Mouse (Mus musculus): ENCODE data around the gene Afmid. TPM values are rescaled to one million over a fixed set of nuclear protein-coding genes. Genes with fewer than 3 reads are reported as not detected.
A peak's percentile ranks its signal among the peaks of the same experiment; 100 is the strongest.

Gene Afmid
- polyA plus RNA-seq, 2 experiments: 7.5 to 7.6 TPM

DNA sequence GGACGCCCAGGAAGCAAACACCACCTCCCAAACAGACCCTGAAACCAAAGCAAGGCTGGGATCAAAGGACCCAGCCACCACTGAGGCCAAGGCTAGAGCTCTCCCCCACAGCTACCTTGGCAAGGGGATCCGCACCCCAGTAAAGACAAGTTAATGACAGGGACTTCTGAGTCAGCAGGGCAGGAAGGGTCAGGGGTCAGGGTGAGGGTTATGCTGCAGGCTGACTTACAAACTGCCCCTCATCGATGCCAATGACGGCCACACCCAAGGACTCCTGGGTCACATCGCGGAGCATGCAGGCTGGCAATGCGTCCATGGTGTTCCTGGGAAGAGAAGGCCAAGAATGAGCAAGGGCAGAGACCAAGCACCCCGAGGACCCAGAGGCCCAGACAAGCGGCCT is 3.9 kb upstream of the Afmid start:
- no peak overlapping the region for H3K27ac ChIP-seq
- peaks cover 14 to 24% of the 10 kb centered on the region in 2 experiments; a peak in 3 of 4 replicates for H3K4me1 ChIP-seq (replicated peaks; ENCODE audit: control insufficient read depth in 2 of 2, insufficient read depth in 2 of 2, low read length in 1 of 2)
- no peak for DNase-seq (ENCODE audit: low read depth in 3 of 3, low spot score in 3 of 3)
- no peak for ATAC-seq (ENCODE audit: insufficient read depth)
- no peak overlapping the region for H3K9ac ChIP-seq (replicated peaks)
- no peaks in the 10 kb centered on the region for H3K27me3 ChIP-seq (ENCODE audit: control insufficient read depth, insufficient read depth, low read length)
- no peak overlapping the region for H3K4me2 ChIP-seq (ENCODE audit: low read depth)
- peaks cover 67% of the 10 kb centered on the region for H3K36me3 ChIP-seq (replicated peaks; ENCODE audit: control insufficient read depth, insufficient read depth, low read depth)
- 86% methylated on average over 9 of the region's 9 CpGs for WGBS (ENCODE audit: insufficient replicate concordance)
- H3K4me3 ChIP-seq (ENCODE audit: insufficient read depth in 1 of 2, low read depth in 2 of 2, low read length in 2 of 2): no peak overlapping the region
- H3K9me3 ChIP-seq (ENCODE audit: control insufficient read depth, low read length): no peaks in the 10 kb centered on the region
- TF ChIP-seq EP300 (IDR thresholded peaks at IDR 0.05; ENCODE audit: low read depth): no peak
- no peak for TF ChIP-seq CTCF (IDR thresholded peaks at IDR 0.05; ENCODE audit: low read depth)

DNA sequence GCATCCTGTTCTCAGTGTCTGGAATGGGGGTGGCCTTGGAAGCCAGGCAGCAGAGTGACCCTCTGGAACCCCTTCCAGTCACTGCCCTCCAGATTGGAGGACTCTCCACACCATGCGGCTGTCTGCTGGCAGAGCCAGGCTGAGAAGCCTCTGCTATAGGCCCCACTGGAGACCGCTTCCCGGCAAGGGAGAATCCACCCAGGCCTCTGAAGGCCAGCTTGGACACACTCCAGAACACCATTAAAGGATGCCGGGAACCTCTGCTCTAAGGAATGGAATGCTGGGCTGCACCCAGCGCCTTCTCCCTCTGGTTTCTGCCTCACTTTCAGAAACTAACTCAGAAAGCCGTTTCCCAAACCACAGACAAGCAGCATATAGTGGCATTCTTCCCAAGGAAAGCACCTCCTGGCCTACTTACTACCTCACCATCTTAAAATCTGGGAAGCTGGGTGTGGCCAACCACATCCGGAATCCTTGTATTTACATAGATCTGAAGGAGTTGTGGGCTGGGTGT is 2.9 kb upstream of the Afmid start:
- 91% methylated on average over 7 of the region's 7 CpGs for WGBS (ENCODE audit: insufficient replicate concordance)
- Histone ChIP-seq H3K4me3 (ENCODE audit: insufficient read depth in 1 of 2, low read depth in 2 of 2, low read length in 2 of 2) (no peak overlapping the region), H3K4me1 (replicated peaks; ENCODE audit: control insufficient read depth in 2 of 2, insufficient read depth in 2 of 2, low read length in 1 of 2) (peaks cover 20 to 33% of the 10 kb centered on the region in 2 experiments), H3K9ac (replicated peaks) (no peak overlapping the region; the same call in 1 of the 2 replicates), H3K36me3 (replicated peaks; ENCODE audit: control insufficient read depth, insufficient read depth, low read depth) (peaks cover 58% of the 10 kb centered on the region), H3K9me3 (ENCODE audit: control insufficient read depth, low read length) (no peaks in the 10 kb centered on the region), H3K4me2 (ENCODE audit: low read depth) (peak overlapping the region; percentile 90; the same call in 1 of the 2 replicates), H3K27me3 (ENCODE audit: control insufficient read depth, insufficient read depth, low read length) (no peaks in the 10 kb centered on the region), H3K27ac (no peak overlapping the region)
- ATAC-seq (ENCODE audit: insufficient read depth): no peak
- TF ChIP-seq CTCF (IDR thresholded peaks at IDR 0.05; ENCODE audit: low read depth) (no peak), EP300 (IDR thresholded peaks at IDR 0.05; ENCODE audit: low read depth) (no peak)
- no peak for DNase-seq (ENCODE audit: low read depth in 3 of 3, low spot score in 3 of 3)

DNA sequence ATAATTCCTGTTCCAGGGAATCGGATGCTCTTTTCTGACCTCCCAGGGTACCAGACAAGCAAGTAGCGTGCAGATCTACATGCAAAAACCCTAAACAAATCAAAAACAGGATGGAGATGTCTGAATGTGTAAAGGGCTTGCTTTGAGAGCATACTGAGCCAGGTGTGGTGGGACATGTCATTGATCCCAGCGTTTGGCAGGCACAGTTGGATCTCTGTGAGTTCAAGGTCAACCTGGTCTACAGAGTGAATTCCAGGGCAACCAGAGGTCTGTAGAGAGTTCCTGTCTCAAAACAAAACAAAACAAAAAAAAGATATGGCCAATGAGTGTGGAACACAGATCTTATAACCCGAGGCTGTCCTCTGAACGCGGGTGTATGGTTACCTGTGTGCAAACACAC is 2.3 kb upstream of the Afmid start:
- Histone ChIP-seq H3K36me3 (replicated peaks; ENCODE audit: control insufficient read depth, insufficient read depth, low read depth) (peaks cover 52% of the 10 kb centered on the region), H3K27me3 (ENCODE audit: control insufficient read depth, insufficient read depth, low read length) (no peaks in the 10 kb centered on the region), H3K27ac (no peak overlapping the region), H3K9ac (replicated peaks) (no peak overlapping the region; the same call in 1 of the 2 replicates), H3K9me3 (ENCODE audit: control insufficient read depth, low read length) (no peaks in the 10 kb centered on the region), H3K4me2 (ENCODE audit: low read depth) (peak overlapping the region; percentile 90), H3K4me1 (replicated peaks; ENCODE audit: control insufficient read depth in 2 of 2, insufficient read depth in 2 of 2, low read length in 1 of 2) (peaks cover 26 to 39% of the 10 kb centered on the region in 2 experiments), H3K4me3 (ENCODE audit: insufficient read depth in 1 of 2, low read depth in 2 of 2, low read length in 2 of 2) (peak overlapping the region in 1 of 2 experiments; percentile 95; a peak in 1 of 4 replicates)
- DNase-seq (ENCODE audit: low read depth in 3 of 3, low spot score in 3 of 3) (no peak), ATAC-seq (ENCODE audit: insufficient read depth) (no peak)
- 85% methylated on average over 6 of the region's 6 CpGs for WGBS (ENCODE audit: insufficient replicate concordance)
- TF ChIP-seq CTCF (IDR thresholded peaks at IDR 0.05; ENCODE audit: low read depth): no peak
- TF ChIP-seq EP300 (IDR thresholded peaks at IDR 0.05; ENCODE audit: low read depth): no peak

DNA sequence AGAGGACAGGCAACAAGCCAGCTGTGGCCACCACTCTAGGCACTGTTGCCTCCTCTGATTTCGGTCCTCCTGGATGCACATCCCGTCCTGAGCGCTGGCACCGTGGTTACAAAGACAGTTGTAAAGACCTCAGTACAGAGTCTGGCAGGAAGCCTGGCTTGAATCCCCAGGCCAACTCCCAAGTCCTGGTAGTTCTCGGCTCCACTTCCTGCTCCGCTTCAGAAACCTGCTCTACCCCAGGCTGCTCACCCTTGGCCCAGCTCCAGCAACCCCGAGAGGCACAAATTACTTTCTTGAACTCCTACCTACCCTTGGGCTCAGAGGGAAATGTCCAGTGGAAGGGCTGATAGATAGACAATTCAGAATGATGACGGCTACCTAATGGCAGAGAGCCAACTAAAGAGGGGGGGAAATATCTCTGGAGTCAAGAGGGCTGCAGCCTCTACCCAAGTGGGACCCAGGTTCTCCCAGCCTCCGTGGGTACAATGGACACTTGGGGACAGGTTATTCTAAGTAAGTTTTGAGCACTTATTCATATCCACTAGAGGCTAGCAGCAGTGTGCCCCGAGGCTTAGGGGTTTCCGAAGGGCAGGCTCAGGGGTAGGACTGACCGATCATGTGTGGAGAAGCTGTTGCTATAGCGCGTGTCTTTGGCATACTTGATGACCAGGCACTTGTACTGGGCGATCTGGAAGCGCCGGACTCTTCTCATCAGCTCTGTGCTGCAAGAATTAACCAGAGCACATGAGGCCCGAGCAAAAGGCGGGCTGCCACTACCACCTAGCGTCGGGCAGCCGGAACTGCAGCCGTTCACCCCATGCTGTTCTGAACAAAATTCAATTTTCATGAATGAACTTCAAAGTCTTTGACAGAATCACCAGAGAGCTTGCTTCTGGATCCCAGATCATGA is 1.4 kb upstream of the Afmid start:
- TF ChIP-seq EP300 (IDR thresholded peaks at IDR 0.05; ENCODE audit: low read depth): no peak
- TF ChIP-seq CTCF (IDR thresholded peaks at IDR 0.05; ENCODE audit: low read depth): peak; percentile 98
- Histone ChIP-seq H3K4me1 (replicated peaks; ENCODE audit: control insufficient read depth in 2 of 2, insufficient read depth in 2 of 2, low read length in 1 of 2) (peaks cover 35 to 48% of the 10 kb centered on the region in 2 experiments), H3K4me3 (ENCODE audit: insufficient read depth in 1 of 2, low read depth in 2 of 2, low read length in 2 of 2) (peak overlapping the region; percentile 90 to 95), H3K9me3 (ENCODE audit: control insufficient read depth, low read length) (no peaks in the 10 kb centered on the region), H3K4me2 (ENCODE audit: low read depth) (peak overlapping the region; percentile 90), H3K9ac (replicated peaks) (peak overlapping the region; percentile 99), H3K27ac (peak overlapping the region; percentile 93), H3K36me3 (replicated peaks; ENCODE audit: control insufficient read depth, insufficient read depth, low read depth) (peaks cover 48% of the 10 kb centered on the region), H3K27me3 (ENCODE audit: control insufficient read depth, insufficient read depth, low read length) (no peaks in the 10 kb centered on the region)
- 15% methylated on average over 23 of the region's 23 CpGs for WGBS (ENCODE audit: insufficient replicate concordance)
- DNase-seq (ENCODE audit: low read depth in 3 of 3, low spot score in 3 of 3) (peak in 2 of 3 experiments; percentile 67 to 69), ATAC-seq (ENCODE audit: insufficient read depth) (peak; percentile 56)

DNA sequence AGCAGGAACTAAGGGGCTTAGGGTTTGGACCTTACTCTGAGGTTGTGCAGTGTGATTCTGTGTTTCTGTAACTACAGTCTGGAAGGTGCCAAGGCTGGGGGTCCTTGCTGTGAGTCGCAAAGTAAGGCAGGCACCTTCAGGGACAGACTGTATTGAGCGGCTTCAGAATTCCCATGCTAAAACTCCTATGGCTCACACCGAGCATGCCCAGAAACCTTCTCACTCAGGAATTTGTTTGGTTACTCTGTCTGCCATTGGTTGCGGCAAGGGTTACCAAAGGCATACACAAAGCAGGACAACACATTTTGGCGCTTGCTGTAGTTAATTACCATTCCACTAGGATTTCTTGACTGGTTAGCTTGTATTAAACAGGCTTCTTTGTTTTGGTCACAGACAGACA is 440 bp downstream of the Afmid start:
- WGBS (ENCODE audit: insufficient replicate concordance): 37% methylated on average over 5 of the region's 5 CpGs
- no peak for DNase-seq (ENCODE audit: low read depth in 3 of 3, low spot score in 3 of 3)

More for the DNA sequence above, 440 bp downstream of the Afmid start:
- H3K9me3 ChIP-seq (ENCODE audit: control insufficient read depth, low read length): no peaks in the 10 kb centered on the region
- peak overlapping the region; percentile 99 for H3K9ac ChIP-seq (replicated peaks)
- ATAC-seq (ENCODE audit: insufficient read depth): no peak
- H3K4me3 ChIP-seq (ENCODE audit: insufficient read depth in 1 of 2, low read depth in 2 of 2, low read length in 2 of 2): peak overlapping the region; percentile 90 to 95
- H3K4me2 ChIP-seq (ENCODE audit: low read depth): peak overlapping the region; percentile 90
- TF ChIP-seq EP300 (IDR thresholded peaks at IDR 0.05; ENCODE audit: low read depth) (no peak), CTCF (IDR thresholded peaks at IDR 0.05; ENCODE audit: low read depth) (no peak)
- peaks cover 53 to 67% of the 10 kb centered on the region in 2 experiments for H3K4me1 ChIP-seq (replicated peaks; ENCODE audit: control insufficient read depth in 2 of 2, insufficient read depth in 2 of 2, low read length in 1 of 2)
- peak overlapping the region; percentile 93 for H3K27ac ChIP-seq
- H3K36me3 ChIP-seq (replicated peaks; ENCODE audit: control insufficient read depth, insufficient read depth, low read depth): peaks cover 30% of the 10 kb centered on the region
- H3K27me3 ChIP-seq (ENCODE audit: control insufficient read depth, insufficient read depth, low read length): no peaks in the 10 kb centered on the region
